Mouse (Mus musculus) CH12.LX (cell line): ENCODE data around the gene Dab1. TPM values are rescaled to one million over a fixed set of nuclear protein-coding genes. Genes with fewer than 3 reads are reported as not detected.

Experiments
- DNase-seq: peaks from one replicate; pipeline ENCODE4 v3.0.0-alpha.2; 2013; ENCODE audit errors: extremely low read depth
- H3K27ac ChIP-seq: 2 replicates; pipeline ENCODE4 v1.5.1; 2012; ENCODE audit warnings: low read depth, mild to moderate bottlenecking, control low read depth, moderate library complexity; ENCODE audit not compliant: insufficient read depth
- H3K27me3 ChIP-seq: replicated peaks from 2 replicates; pipeline ENCODE3; 2012; ENCODE audit warnings: inconsistent platforms
- H3K36me3 ChIP-seq, 2 experiments: replicated peaks in 1 of 2; 2 replicates each; pipeline versions ENCODE3 to v1.6.1; 2012; ENCODE audit warnings: inconsistent platforms in 1 of 2, low read length in 1 of 2, mild to moderate bottlenecking in 1 of 2, mixed read lengths in 1 of 2, moderate library complexity in 1 of 2; ENCODE audit not compliant: control insufficient read depth in 1 of 2, insufficient read depth in 1 of 2
- H3K4me1 ChIP-seq, 2 experiments: 2 replicates each; pipeline ENCODE4 v1.6.1; 2012; ENCODE audit warnings: inconsistent platforms in 1 of 2, moderate library complexity in 1 of 2; ENCODE audit not compliant: insufficient read depth in 2 of 2, control insufficient read depth in 1 of 2
- H3K4me2 ChIP-seq: 2 replicates; pipeline ENCODE4 v1.6.1; 2012; ENCODE audit warnings: low read depth, mild to moderate bottlenecking, control low read depth; ENCODE audit not compliant: poor library complexity, insufficient read depth, severe bottlenecking
- H3K4me3 ChIP-seq, 3 experiments: fragments of 150-350 bp in 1 of 3; sonication (generic) in 1 of 3; replicated peaks in 1 of 3; 2 replicates each; pipeline versions ENCODE3 to v1.5.1; 2011 to 2012; ENCODE audit warnings: low read depth in 2 of 3, low read length in 2 of 3, mild to moderate bottlenecking in 2 of 3, moderate library complexity in 2 of 3, control low read depth in 1 of 3, improper control_type of control experiment in 1 of 3, inconsistent platforms in 1 of 3, mixed read lengths in 1 of 3; ENCODE audit not compliant: poor library complexity in 1 of 3
- H3K79me2 ChIP-seq: replicated peaks from 2 replicates; pipeline ENCODE4 v1.6.1; 2012; ENCODE audit warnings: mild to moderate bottlenecking, moderate library complexity; ENCODE audit not compliant: control insufficient read depth, poor library complexity, insufficient read depth, severe bottlenecking; ENCODE audit errors: extremely low read depth
- H3K9ac ChIP-seq: 2 replicates; pipeline ENCODE4 v1.6.1; 2012; ENCODE audit warnings: low read depth, mild to moderate bottlenecking, control low read depth, moderate library complexity; ENCODE audit not compliant: insufficient read depth
- H3K9me3 ChIP-seq: replicated peaks from 2 replicates; pipeline ENCODE3; 2012; ENCODE audit warnings: low read length, inconsistent platforms, mixed read lengths
- CHD1 ChIP-seq: IDR thresholded peaks from 2 replicates; pipeline ENCODE4 v1.6.1; 2012; ENCODE audit warnings: low read depth, low read length, improper control_type of control experiment, inconsistent platforms
- E2F4 ChIP-seq: IDR thresholded peaks from 2 replicates; pipeline ENCODE4 v1.6.1; 2011; ENCODE audit warnings: low read depth, low read length, improper control_type of control experiment; ENCODE audit not compliant: insufficient replicate concordance
- ELF1 ChIP-seq: IDR thresholded peaks from 2 replicates; pipeline ENCODE4 v1.6.1; 2014; ENCODE audit warnings: low read depth, mild to moderate bottlenecking, inconsistent platforms, low read length, improper control_type of control experiment
- ETS1 ChIP-seq: conservative IDR thresholded peaks from 2 replicates; pipeline ENCODE4 v1.6.1; 2012; ENCODE audit warnings: low read depth, mild to moderate bottlenecking, inconsistent platforms, low read length, improper control_type of control experiment, moderate library complexity
- HCFC1 ChIP-seq: IDR thresholded peaks from 2 replicates; pipeline ENCODE4 v1.6.1; 2012; ENCODE audit warnings: low read depth, mild to moderate bottlenecking, inconsistent platforms, low read length, improper control_type of control experiment
- JUN ChIP-seq: IDR thresholded peaks from 2 replicates; pipeline ENCODE4 v1.6.1; 2011; ENCODE audit warnings: low read depth, mild to moderate bottlenecking, low read length, improper control_type of control experiment, moderate library complexity; ENCODE audit not compliant: insufficient read depth
- JUND ChIP-seq: conservative IDR thresholded peaks from 2 replicates; pipeline ENCODE4 v1.6.1; 2011; ENCODE audit warnings: low read depth, low read length, improper control_type of control experiment
- MAX ChIP-seq: IDR thresholded peaks from 2 replicates; pipeline ENCODE4 v1.6.1; 2011; ENCODE audit warnings: low read length, improper control_type of control experiment
- MEF2A ChIP-seq: IDR thresholded peaks from 2 replicates; pipeline ENCODE4 v1.6.1; 2014; ENCODE audit warnings: low read depth, mild to moderate bottlenecking, inconsistent platforms, low read length, improper control_type of control experiment, borderline replicate concordance
- MXI1 ChIP-seq: IDR thresholded peaks from 2 replicates; pipeline ENCODE4 v1.6.1; 2011; ENCODE audit warnings: mild to moderate bottlenecking, low read depth, low read length, improper control_type of control experiment
- PAX5 ChIP-seq: IDR thresholded peaks from 2 replicates; pipeline ENCODE4 v1.6.1; 2012; ENCODE audit warnings: low read length, inconsistent platforms, mixed read lengths
- RAD21 ChIP-seq: IDR thresholded peaks from 2 replicates; pipeline ENCODE4 v1.6.1; 2011; ENCODE audit warnings: low read depth, mild to moderate bottlenecking, low read length, improper control_type of control experiment, moderate library complexity
- RCOR1 ChIP-seq: conservative IDR thresholded peaks from 2 replicates; pipeline ENCODE4 v1.6.1; 2012; ENCODE audit warnings: low read depth, mild to moderate bottlenecking, inconsistent platforms, low read length, improper control_type of control experiment
- SMC3 ChIP-seq: IDR thresholded peaks from 2 replicates; pipeline ENCODE4 v1.6.1; 2011; ENCODE audit warnings: low read depth, low read length, improper control_type of control experiment
- TBP ChIP-seq: conservative IDR thresholded peaks from 2 replicates; pipeline ENCODE4 v1.6.1; 2011; ENCODE audit warnings: low read depth, low read length, improper control_type of control experiment
- TCF12 ChIP-seq: IDR thresholded peaks from 2 replicates; pipeline ENCODE4 v1.6.1; 2014; ENCODE audit warnings: low read depth, mild to moderate bottlenecking, inconsistent platforms, low read length, improper control_type of control experiment
- UBTF ChIP-seq: IDR thresholded peaks from 2 replicates; pipeline ENCODE4 v1.6.1; 2012; ENCODE audit warnings: low read depth, mild to moderate bottlenecking, inconsistent platforms, low read length, improper control_type of control experiment, moderate library complexity
- USF1 ChIP-seq: IDR thresholded peaks from 2 replicates; pipeline ENCODE4 v1.6.1; 2014; ENCODE audit warnings: low read depth, mild to moderate bottlenecking, inconsistent platforms, low read length, improper control_type of control experiment
- ZC3H11A ChIP-seq: IDR thresholded peaks from 2 replicates; pipeline ENCODE4 v1.6.1; 2012; ENCODE audit warnings: low read depth, mild to moderate bottlenecking, inconsistent platforms, low read length, improper control_type of control experiment
- ZKSCAN1 ChIP-seq: IDR thresholded peaks from 2 replicates; pipeline ENCODE4 v1.6.1; 2012; ENCODE audit warnings: low read depth, inconsistent platforms, low read length, improper control_type of control experiment, borderline replicate concordance
- ZMIZ1 ChIP-seq: IDR thresholded peaks from 2 replicates; pipeline ENCODE4 v1.6.1; 2012; ENCODE audit warnings: low read depth, mild to moderate bottlenecking, inconsistent platforms, low read length, improper control_type of control experiment
- dilution Hi-C: fragments of 300-500 bp; cut with MboI; formaldehyde crosslinking; loops from 2 replicates; pipeline ENCODE4 v1.14.3; 2020; ENCODE audit warnings: low sequenced_read_pairs; ENCODE audit not compliant: extremely low pct_unique_long_range_greater_than_20kb, extremely low pct_ligation_motif_present
- in situ Hi-C: fragments of 300-500 bp; cut with MboI; formaldehyde crosslinking; loops from 3 replicates; pipeline ENCODE4 v1.14.3; 2019; ENCODE audit warnings: low sequenced_read_pairs, low pct_ligation_motif_present, low pct_unique_long_range_greater_than_20kb, mixed read lengths
- polyA plus RNA-seq: library from polyadenylated mRNA; unstranded; fragments of >175 nt; gene quantifications from 2 replicates; pipeline ENCODE4 v1.2.1, GENCODE M21; 2012; ENCODE audit warnings: low read depth; ENCODE audit not compliant: insufficient read length
- total RNA-seq, 2 experiments: library from RNA; depleted of rRNA; stranded (reverse); fragments of 300-350 nt in 1 of 2; fragments of >200 nt in 1 of 2; gene quantifications; 2 replicates each; pipeline ENCODE4 v1.2.3; 2012 to 2014

Dab1 gene
- total and polyA plus RNA-seq, 3 experiments, result not detected

GRCm38 (mm10) chr4:104026834-104027233, 407.7 kb downstream of the Dab1 start:
- TF ChIP-seq TCF12, result no peak
- no peak for TF ChIP-seq JUN
- in situ Hi-C loops, result no loop called here

GRCm38 (mm10) chr4:104027239-104027638, 408.1 kb downstream of the Dab1 start:
- Histone ChIP-seq H3K9me3 (peaks cover 78% of the 10 kb centered on the region), H3K4me2 (no peak overlapping the region), H3K27me3 (no peaks in the 10 kb centered on the region), H3K9ac (no peak overlapping the region), H3K36me3 (no peaks in the 10 kb centered on the region), H3K27ac (no peak overlapping the region), H3K79me2 (no peaks in the 10 kb centered on the region), H3K4me3 (no peak overlapping the region), H3K4me1 (no peaks in the 10 kb centered on the region)
- in situ Hi-C loops (no loop called here), dilution Hi-C loops (no loop called here)
- TF ChIP-seq CHD1, result no peak
- TF ChIP-seq PAX5, result no peak
- TF ChIP-seq MEF2A, result no peak
- TF ChIP-seq MAX, result no peak
- no peak for TF ChIP-seq ELF1
- no peak for TF ChIP-seq HCFC1
- no peak for TF ChIP-seq RAD21
- no peak for TF ChIP-seq UBTF
- no peak for TF ChIP-seq USF1
- TF ChIP-seq ZC3H11A, result no peak
- TF ChIP-seq ETS1, result no peak
- TF ChIP-seq MXI1, result no peak
- no peak for DNase-seq

More at GRCm38 (mm10) chr4:104026834-104027233, 407.7 kb downstream of the Dab1 start:
- no peaks in the 10 kb centered on the region for H3K79me2 ChIP-seq
- H3K27me3 ChIP-seq, result no peaks in the 10 kb centered on the region
- dilution Hi-C loops, result no loop called here
- H3K27ac ChIP-seq, result no peak overlapping the region
- no peak overlapping the region for H3K4me2 ChIP-seq
- H3K4me3 ChIP-seq, result no peak overlapping the region
- no peak for DNase-seq
- H3K4me1 ChIP-seq, result no peaks in the 10 kb centered on the region
- no peaks in the 10 kb centered on the region for H3K36me3 ChIP-seq
- H3K9ac ChIP-seq, result no peak overlapping the region
- peaks cover 76% of the 10 kb centered on the region for H3K9me3 ChIP-seq

- Histone ChIP-seq H3K9me3 (peaks cover 66% of the 10 kb centered on the region), H3K27me3 (no peaks in the 10 kb centered on the region), H3K4me1 (no peaks in the 10 kb centered on the region), H3K9ac (no peak overlapping the region), H3K4me2 (no peak overlapping the region), H3K4me3 (no peak overlapping the region), H3K27ac (no peak overlapping the region), H3K79me2 (no peaks in the 10 kb centered on the region), H3K36me3 (no peaks in the 10 kb centered on the region)
- in situ Hi-C loops (no loop called here), dilution Hi-C loops (no loop called here)
- TF ChIP-seq UBTF (no peak), MEF2A (no peak), ZKSCAN1 (no peak), ZC3H11A (no peak), JUN (no peak), RCOR1 (no peak), MXI1 (no peak), SMC3 (no peak), CHD1 (no peak), TBP (no peak), MAX (no peak), ZMIZ1 (no peak), JUND (no peak), TCF12 (no peak), E2F4 (no peak)
- no peak for DNase-seq
Measured at GRCm38 (mm10) chr4:104036091-104036490, 416.9 kb downstream of the Dab1 start.
